Mouse (Mus musculus) hindbrain, embryonic 14.5 days (tissue): ENCODE measurements around the gene Fpgs. TPM values are rescaled to one million over a fixed set of nuclear protein-coding genes. Genes with fewer than 3 reads are reported as not detected.

Experiments used
- ATAC-seq: fragments of 200-750 bp; cut with Nextera tagmentation; 2 replicates; pipeline ENCODE4 v1.8.0; 2017; ENCODE audit warnings: moderate number of reproducible peaks, mild to moderate bottlenecking, moderate TSS enrichment, moderate library complexity; ENCODE audit not compliant: low FRiP score
- DNase-seq: peaks from one replicate; pipeline ENCODE4 v3.0.0-alpha.2; 2015; ENCODE audit warnings: low spot score
- H3K27ac ChIP-seq: fragments of 300-500 bp; sonication (generic); 2 replicates; pipeline ENCODE4 v1.5.1; 2014; ENCODE audit warnings: mild to moderate bottlenecking, moderate library complexity
- H3K27me3 ChIP-seq: fragments of 300-500 bp; sonication (generic); 2 replicates; pipeline ENCODE4 v1.6.1; 2014; ENCODE audit warnings: mild to moderate bottlenecking, low read length, mixed read lengths; ENCODE audit not compliant: control insufficient read depth, insufficient read depth
- H3K36me3 ChIP-seq: fragments of 300-500 bp; sonication (generic); replicated peaks from 2 replicates; pipeline ENCODE4 v1.6.1; 2014; ENCODE audit not compliant: control insufficient read depth, insufficient read depth
- H3K4me1 ChIP-seq: fragments of 300-500 bp; sonication (generic); replicated peaks from 2 replicates; pipeline ENCODE4 v1.6.1; 2014; ENCODE audit warnings: antibody characterized with exemption, low read length, mixed read lengths; ENCODE audit not compliant: control insufficient read depth, insufficient read depth
- H3K4me2 ChIP-seq: fragments of 300-500 bp; sonication (generic); replicated peaks from 2 replicates; pipeline ENCODE4 v1.6.1; 2014; ENCODE audit warnings: mild to moderate bottlenecking, moderate library complexity
- H3K4me3 ChIP-seq: fragments of 300-500 bp; sonication (generic); replicated peaks from 2 replicates; pipeline ENCODE4 v1.5.1; 2014; ENCODE audit warnings: mild to moderate bottlenecking, low read length
- H3K9ac ChIP-seq: fragments of 300-500 bp; sonication (generic); 2 replicates; pipeline ENCODE4 v1.6.1; 2014
- H3K9me3 ChIP-seq: fragments of 300-500 bp; sonication (generic); 2 replicates; pipeline ENCODE4 v1.6.1; 2016; ENCODE audit warnings: low read length; ENCODE audit not compliant: control insufficient read depth
- whole genome bisulfite sequencing: fragments of 180-500 bp; shearing (Covaris S2); extraction: QIAGEN DNeasy Blood & Tissue Kit; methylation state at CpG from one replicate; pipeline ENCODE4 v1.1.7; 2014; 5-methylcytosine and 5-hydroxymethylcytosine counted together
- polyA plus RNA-seq: library from polyadenylated mRNA; unstranded; fragments of >200 nt; fragmentation: Nextera tagmentation; extraction: Ambion mirVana; gene quantifications from 2 replicates; pipeline ENCODE4 v1.2.1, GENCODE M21; 2014

Gene Fpgs
- polyA plus RNA-seq = 14.8 and 16.3 TPM in 2 replicates

- no peak for ATAC-seq
- Histone ChIP-seq H3K9ac (no peak within 1 kb of the TSS), H3K4me1 (no peaks in the 10 kb centered on the region), H3K4me2 (no peak within 1 kb of the TSS), H3K4me3 (no peak within 1 kb of the TSS), H3K27ac (no peak within 1 kb of the TSS), H3K36me3 (peaks cover 66% of the 10 kb centered on the region), H3K27me3 (no peaks in the 10 kb centered on the region), H3K9me3 (no peaks in the 10 kb centered on the region)
- DNase-seq = no peak
- 87% methylated on average over 2 of the region's 2 CpGs for WGBS
Observed at GRCm38 (mm10) chr2:32704021-32704421, at the start of gene Fpgs. TSS of gene Fpgs (minus strand) at chr2:32704145.

GRCm38 (mm10) chr2:32752181-32752580, 48.2 kb upstream of the Fpgs start:
- H3K27me3 ChIP-seq = no peaks in the 10 kb centered on the region

GRCm38 (mm10) chr2:32751665-32752033, 47.7 kb upstream of the Fpgs start:
- H3K9ac ChIP-seq = peak overlapping the region; percentile 25; the same call in 1 of the 2 replicates
- H3K36me3 ChIP-seq = peaks cover 74% of the 10 kb centered on the region
- DNase-seq (no peak), ATAC-seq (no peak)
- H3K9me3 ChIP-seq = no peaks in the 10 kb centered on the region
- H3K27me3 ChIP-seq = no peaks in the 10 kb centered on the region
- peak overlapping the region; percentile 16; the same call in 1 of the 2 replicates for H3K4me3 ChIP-seq
- 23% methylated on average over 8 of the region's 10 CpGs for WGBS
- H3K4me2 ChIP-seq = peak overlapping the region; percentile 38
- peaks cover 16% of the 10 kb centered on the region; the same call in 1 of the 2 replicates for H3K4me1 ChIP-seq
- peak overlapping the region; percentile 27 for H3K27ac ChIP-seq

More at GRCm38 (mm10) chr2:32752181-32752580, 48.2 kb upstream of the Fpgs start:
- no peak for ATAC-seq
- peak overlapping the region; percentile 38 for H3K4me2 ChIP-seq
- H3K27ac ChIP-seq = no peak overlapping the region
- peaks cover 69% of the 10 kb centered on the region for H3K36me3 ChIP-seq
- no peaks in the 10 kb centered on the region for H3K9me3 ChIP-seq
- no peak for DNase-seq
- no peak overlapping the region for H3K4me3 ChIP-seq
- no peak overlapping the region for H3K9ac ChIP-seq
- 54% methylated on average over 10 of the region's 10 CpGs for WGBS
- peaks cover 16% of the 10 kb centered on the region; the same call in 1 of the 2 replicates for H3K4me1 ChIP-seq

GRCm38 (mm10) chr2:32750887-32751664, 47.1 kb upstream of the Fpgs start:
- peaks cover 16% of the 10 kb centered on the region; the same call in 1 of the 2 replicates for H3K4me1 ChIP-seq
- peaks cover 80% of the 10 kb centered on the region for H3K36me3 ChIP-seq
- H3K27ac ChIP-seq = peak overlapping the region; percentile 27
- peak; percentile 72 for ATAC-seq
- DNase-seq = peak; percentile 61
- H3K27me3 ChIP-seq = no peaks in the 10 kb centered on the region
- WGBS = 5% methylated on average over 31 of the region's 31 CpGs
- peak overlapping the region; percentile 25; the same call in 1 of the 2 replicates for H3K9ac ChIP-seq
- H3K4me3 ChIP-seq = peak overlapping the region; percentile 16
- H3K4me2 ChIP-seq = peak overlapping the region; percentile 38
- H3K9me3 ChIP-seq = no peaks in the 10 kb centered on the region

GRCm38 (mm10) chr2:32750199-32750598, 46.3 kb upstream of the Fpgs start:
- ATAC-seq (no peak), DNase-seq (no peak)
- H3K4me2 ChIP-seq = no peak overlapping the region
- H3K36me3 ChIP-seq = peaks cover 83% of the 10 kb centered on the region
- WGBS = 74% methylated on average over 7 of the region's 7 CpGs
- H3K4me1 ChIP-seq = peaks cover 16% of the 10 kb centered on the region; the same call in 1 of the 2 replicates
- H3K9ac ChIP-seq = no peak overlapping the region
- no peak overlapping the region for H3K27ac ChIP-seq
- no peak overlapping the region for H3K4me3 ChIP-seq
- no peaks in the 10 kb centered on the region for H3K27me3 ChIP-seq
- no peaks in the 10 kb centered on the region for H3K9me3 ChIP-seq

GRCm38 (mm10) chr2:32749082-32749481, 45.1 kb upstream of the Fpgs start:
- H3K27ac ChIP-seq = no peak overlapping the region
- H3K36me3 ChIP-seq = peaks cover 82% of the 10 kb centered on the region
- H3K4me3 ChIP-seq = no peak overlapping the region
- 90% methylated on average over 16 of the region's 16 CpGs for WGBS
- ATAC-seq (no peak), DNase-seq (no peak)
- H3K9me3 ChIP-seq = no peaks in the 10 kb centered on the region
- H3K9ac ChIP-seq = no peak overlapping the region
- peaks cover 16% of the 10 kb centered on the region; the same call in 1 of the 2 replicates for H3K4me1 ChIP-seq
- no peaks in the 10 kb centered on the region for H3K27me3 ChIP-seq
- no peak overlapping the region for H3K4me2 ChIP-seq

GRCm38 (mm10) chr2:32744272-32744982, 40.5 kb upstream of the Fpgs start:
- peaks cover 11% of the 10 kb centered on the region for H3K4me1 ChIP-seq
- H3K27me3 ChIP-seq = no peaks in the 10 kb centered on the region
- WGBS = 81% methylated on average over 15 of the region's 15 CpGs
- DNase-seq (no peak), ATAC-seq (no peak)
- H3K4me3 ChIP-seq = no peak overlapping the region
- no peaks in the 10 kb centered on the region for H3K9me3 ChIP-seq
- H3K27ac ChIP-seq = no peak overlapping the region
- peaks cover 52% of the 10 kb centered on the region for H3K36me3 ChIP-seq
- 0 out of 2 replicates have a peak overlapping the region, but pooled peaks have one; percentile 11 for H3K9ac ChIP-seq
- H3K4me2 ChIP-seq = no peak overlapping the region

GRCm38 (mm10) chr2:32742173-32742531, 38.2 kb upstream of the Fpgs start:
- 10% methylated on average over 18 of the region's 18 CpGs for WGBS
- Histone ChIP-seq H3K4me2 (peak overlapping the region; percentile 80), H3K9me3 (no peaks in the 10 kb centered on the region), H3K27ac (peak overlapping the region; percentile 87), H3K27me3 (no peaks in the 10 kb centered on the region), H3K4me3 (peak overlapping the region; percentile 94), H3K4me1 (peaks cover 11% of the 10 kb centered on the region), H3K36me3 (peaks cover 29% of the 10 kb centered on the region), H3K9ac (peak overlapping the region; percentile 94)
- peak; percentile 93 for ATAC-seq
- DNase-seq = peak; percentile 83
